Mouse (Mus musculus) liver, adult 2 months (tissue): ENCODE measurements around the gene Nkain1. TPM values are rescaled to one million over a fixed set of nuclear protein-coding genes. Genes with fewer than 3 reads are reported as not detected.

Source experiments
- DNase-seq: peaks from one replicate; pipeline ENCODE4 v3.0.0-alpha.2; 2011; ENCODE audit warnings: low read depth, low spot score; ENCODE audit errors: extremely low read depth
- H3K27ac ChIP-seq: fragments of 200-500 bp; replicated peaks from 2 replicates; pipeline ENCODE4 v1.5.1; 2012; ENCODE audit warnings: low read depth, mild to moderate bottlenecking, control low read depth, inconsistent platforms, low read length; ENCODE audit not compliant: insufficient read depth
- H3K27me3 ChIP-seq: fragments of 200-500 bp; 2 replicates; pipeline ENCODE4 v1.6.1; 2012; ENCODE audit warnings: mild to moderate bottlenecking, moderate library complexity, low read length, inconsistent platforms; ENCODE audit not compliant: control insufficient read depth, insufficient read depth
- H3K36me3 ChIP-seq: fragments of 200-500 bp; 2 replicates; pipeline ENCODE4 v1.6.1; 2012; ENCODE audit warnings: low read length, inconsistent platforms; ENCODE audit not compliant: control insufficient read depth, insufficient read depth
- H3K4me1 ChIP-seq: fragments of 200-500 bp; 2 replicates; pipeline ENCODE4 v1.6.1; 2011; ENCODE audit warnings: low read length; ENCODE audit not compliant: control insufficient read depth, insufficient read depth
- H3K4me3 ChIP-seq: fragments of 200-500 bp; 2 replicates; pipeline ENCODE4 v1.5.1; 2011; ENCODE audit warnings: low read depth, mild to moderate bottlenecking, control low read depth, low read length, moderate library complexity; ENCODE audit not compliant: insufficient read depth
- H3K79me2 ChIP-seq: fragments of 200-500 bp; 2 replicates; pipeline ENCODE4 v1.6.1; 2012; ENCODE audit warnings: inconsistent platforms, mild to moderate bottlenecking, low read length, moderate library complexity; ENCODE audit not compliant: control insufficient read depth, insufficient read depth
- H3K9ac ChIP-seq: fragments of 200-500 bp; 2 replicates; pipeline ENCODE4 v1.6.1; 2012; ENCODE audit warnings: low read depth, mild to moderate bottlenecking, control low read depth, inconsistent platforms, low read length
- CTCF ChIP-seq: fragments of 200-500 bp; IDR thresholded peaks from 2 replicates; pipeline ENCODE4 v1.5.1; 2011; ENCODE audit warnings: low read depth, low read length, control low read depth
- POLR2A ChIP-seq: fragments of 200-500 bp; IDR thresholded peaks from 2 replicates; pipeline ENCODE4 v1.6.1; 2011; ENCODE audit warnings: low read length, control low read depth; ENCODE audit not compliant: insufficient read depth; ENCODE audit errors: extremely low read depth
- WGBS: fragments of 180-500 bp; shearing (Covaris S2); methylation state at CpG from one replicate; pipeline ENCODE4 v1.1.7; 2018; 5-methylcytosine and 5-hydroxymethylcytosine counted together
- polyA plus RNA-seq: library from polyadenylated mRNA; depleted of rRNA; stranded (reverse); fragments of >200 nt; gene quantifications from 2 replicates; pipeline ENCODE4 v1.2.3, GENCODE M21; 2012; rRNA removed
- total RNA-seq: library from RNA; depleted of rRNA; stranded (reverse); fragments of >200 nt; gene quantifications from 2 replicates; pipeline ENCODE4 v1.2.3, GENCODE M21; 2014; rRNA removed

The Nkain1 gene
- total and polyA plus RNA-seq, 2 experiments = 0.28 to 0.51 TPM

DNA sequence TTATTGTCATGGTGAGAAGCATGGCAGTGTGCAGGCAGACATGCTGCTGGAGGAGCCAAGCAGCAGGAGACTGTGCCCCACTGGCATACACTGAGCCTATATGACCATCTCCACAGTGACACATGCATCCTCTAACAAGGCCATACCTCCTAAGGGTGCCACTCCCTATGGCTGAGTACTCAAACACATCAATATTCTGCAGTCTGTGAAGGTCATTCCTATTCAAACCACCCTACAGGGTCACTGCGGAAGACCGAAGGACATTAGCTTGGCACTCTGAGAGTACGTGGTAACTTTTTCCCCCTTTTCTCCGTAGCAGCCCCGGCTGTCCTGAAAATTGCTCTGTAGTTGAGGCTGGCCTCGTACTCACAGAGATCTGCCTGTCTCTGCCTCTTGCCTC is 52.5 kb downstream of the Nkain1 start:
- no peak for TF ChIP-seq POLR2A
- TF ChIP-seq CTCF = no peak
- no peak overlapping the region for H3K4me3 ChIP-seq
- H3K79me2 ChIP-seq = no peaks in the 10 kb centered on the region
- H3K4me1 ChIP-seq = no peaks in the 10 kb centered on the region
- no peak overlapping the region for H3K27ac ChIP-seq
- DNase-seq = no peak
- no peak overlapping the region for H3K9ac ChIP-seq
- 96% methylated on average over 6 of the region's 6 CpGs for WGBS
- no peaks in the 10 kb centered on the region for H3K27me3 ChIP-seq
- no peaks in the 10 kb centered on the region for H3K36me3 ChIP-seq

DNA sequence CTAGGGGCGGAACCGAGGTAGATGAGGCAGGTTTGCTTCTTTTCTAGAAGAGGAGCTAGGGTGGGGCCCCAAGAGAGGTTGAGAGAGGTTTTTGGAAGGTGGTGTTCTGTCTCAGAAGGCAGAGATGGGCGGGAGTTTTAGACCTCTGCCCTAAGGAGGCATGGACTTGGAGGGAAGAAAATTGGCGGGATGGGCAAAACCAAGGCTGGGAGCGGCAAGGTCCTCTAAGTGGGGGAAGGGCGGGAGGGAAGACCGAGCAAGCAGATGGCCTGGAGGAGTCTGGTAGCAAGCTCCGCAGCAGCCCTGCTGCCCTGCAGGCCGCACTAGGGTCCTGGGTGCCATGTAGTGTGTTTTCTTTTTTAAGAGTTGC is 53.5 kb downstream of the Nkain1 start:
- Histone ChIP-seq H3K4me3 (peak overlapping the region; percentile 62; the same call in 1 of the 2 replicates), H3K4me1 (no peaks in the 10 kb centered on the region), H3K9ac (no peak overlapping the region), H3K27me3 (no peaks in the 10 kb centered on the region), H3K27ac (no peak overlapping the region), H3K36me3 (no peaks in the 10 kb centered on the region), H3K79me2 (no peaks in the 10 kb centered on the region)
- 8% methylated on average over 9 of the region's 9 CpGs for WGBS
- DNase-seq = no peak
- TF ChIP-seq POLR2A = no peak
- no peak for TF ChIP-seq CTCF

DNA sequence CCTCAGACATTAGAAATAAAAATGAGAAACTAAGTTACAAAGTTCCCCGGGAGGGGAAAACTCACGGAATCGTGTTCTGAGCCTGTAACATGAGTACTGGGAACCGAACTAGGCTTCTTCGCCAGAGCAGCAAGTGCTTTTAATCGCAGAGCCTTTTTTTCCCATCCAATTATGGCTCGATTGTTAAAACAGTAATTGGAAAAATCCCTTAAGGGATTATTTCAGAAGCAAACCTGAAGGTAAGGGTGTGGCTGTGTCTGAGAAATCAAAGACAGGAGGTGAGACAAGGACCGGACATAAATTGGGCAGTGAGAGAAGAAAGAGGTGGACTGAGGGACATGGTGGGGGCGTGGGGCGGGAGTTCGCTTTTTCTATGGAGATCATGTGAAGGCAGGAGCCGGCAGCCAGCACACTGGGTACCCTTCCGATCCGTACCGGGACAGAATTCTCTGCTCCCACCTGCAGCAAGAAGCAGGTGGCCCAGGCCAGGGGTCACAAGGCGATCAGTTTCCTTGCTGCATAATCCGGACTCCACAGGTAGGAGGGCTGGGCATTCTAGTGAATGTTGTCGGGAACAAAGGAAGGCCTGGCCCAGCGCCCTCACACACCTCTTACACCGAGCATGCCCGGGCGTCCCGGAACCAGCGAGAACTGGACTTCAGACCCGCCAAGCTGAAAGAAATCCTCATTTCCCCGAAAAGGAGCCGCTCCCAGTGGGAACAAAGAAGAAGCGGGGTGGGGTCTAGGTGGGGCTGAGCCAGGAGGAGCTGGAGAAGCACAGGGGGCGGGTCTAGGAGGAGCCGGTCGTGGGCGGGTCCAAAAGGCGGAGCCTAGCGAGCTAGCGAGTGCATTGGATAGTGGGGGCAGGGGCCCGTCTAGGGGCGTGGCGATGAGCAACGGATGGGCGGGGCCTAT is 54.1 kb downstream of the Nkain1 start:
- Histone ChIP-seq H3K4me1 (no peaks in the 10 kb centered on the region), H3K36me3 (no peaks in the 10 kb centered on the region), H3K9ac (peak overlapping the region; percentile 41), H3K27me3 (no peaks in the 10 kb centered on the region), H3K79me2 (no peaks in the 10 kb centered on the region), H3K27ac (no peak overlapping the region), H3K4me3 (peak overlapping the region; percentile 62)
- TF ChIP-seq POLR2A = no peak
- no peak for TF ChIP-seq CTCF
- WGBS = 6% methylated on average over 40 of the region's 40 CpGs
- peak; percentile 74 for DNase-seq

DNA sequence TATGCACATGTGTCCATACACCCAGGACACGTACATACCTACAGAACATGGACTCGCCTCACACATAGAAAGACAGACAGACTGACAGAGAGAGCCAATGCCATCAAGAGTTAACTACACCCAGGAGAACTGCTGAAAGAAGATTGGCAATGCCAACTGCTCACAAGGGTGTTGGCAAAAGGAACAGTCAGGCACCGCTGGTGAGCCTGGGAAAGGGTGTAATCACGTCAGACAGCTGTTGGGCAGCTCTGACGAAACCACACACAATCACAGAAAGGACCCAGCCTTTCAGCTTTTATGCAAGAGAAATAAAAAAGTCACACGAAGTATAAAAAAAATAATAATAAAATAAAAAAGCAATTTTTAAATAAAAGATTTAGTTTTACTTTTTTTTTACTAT is 57.5 kb downstream of the Nkain1 start:
- DNase-seq = peak; percentile 80
- Histone ChIP-seq H3K9ac (no peak overlapping the region), H3K79me2 (no peaks in the 10 kb centered on the region), H3K36me3 (no peaks in the 10 kb centered on the region), H3K4me1 (no peaks in the 10 kb centered on the region), H3K27ac (no peak overlapping the region), H3K4me3 (no peak overlapping the region), H3K27me3 (no peaks in the 10 kb centered on the region)
- TF ChIP-seq CTCF (no peak), POLR2A (no peak)
- 58% methylated on average over 6 of the region's 6 CpGs for WGBS

Other genes with a start within 250 kb of the Nkain1 start
- gene Zcchc17, start 214.2 kb downstream of the Nkain1 start, total RNA-seq = 9.5 and 10.0 TPM in 2 replicates
- 15.6 and 16.7 TPM in 2 replicates for gene Zcchc17, start 214.2 kb downstream of the Nkain1 start, polyA plus RNA-seq
- 10.8 and 11.5 TPM in 2 replicates for gene Snrnp40, start 214.0 kb downstream of the Nkain1 start, total RNA-seq
- gene Snrnp40, start 214.0 kb downstream of the Nkain1 start, polyA plus RNA-seq = 9.1 and 10.5 TPM in 2 replicates
- gene Pum1, start 89.1 kb upstream of the Nkain1 start, total RNA-seq = 25.4 and 33.1 TPM in 2 replicates
- 26.3 and 30.3 TPM in 2 replicates for gene Pum1, start 89.1 kb upstream of the Nkain1 start, polyA plus RNA-seq
- 11.1 and 18.1 TPM in 2 replicates for gene Sdc3, start 218.4 kb upstream of the Nkain1 start, total RNA-seq
- 23.2 and 37.1 TPM in 2 replicates for gene Sdc3, start 218.4 kb upstream of the Nkain1 start, polyA plus RNA-seq